Mouse (Mus musculus) G1E (cell line): ENCODE data around the gene A930002H24Rik. TPM values are rescaled to one million over a fixed set of nuclear protein-coding genes. Genes with fewer than 3 reads are reported as not detected.
A peak's percentile ranks its signal among the peaks of the same experiment; 100 is the strongest.

ENCODE experiments used
- ATAC-seq: 2 replicates; pipeline ENCODE4 v1.8.0; 2016; ENCODE audit warnings: mild to moderate bottlenecking; ENCODE audit not compliant: insufficient number of reproducible peaks, poor library complexity, low FRiP score, severe bottlenecking; ENCODE audit errors: extremely low read depth
- DNase-seq: peaks from one replicate; pipeline ENCODE4 v3.0.0; 2012; ENCODE audit warnings: low spot score
- H3K27me3 ChIP-seq: 2 replicates; pipeline ENCODE4 v1.6.1; 2012; ENCODE audit warnings: mild to moderate bottlenecking, low read length, inconsistent platforms; ENCODE audit not compliant: insufficient read depth
- H3K36me3 ChIP-seq: replicated peaks from 2 replicates; pipeline ENCODE3; 2012; ENCODE audit warnings: mild to moderate bottlenecking, inconsistent platforms
- H3K4me1 ChIP-seq: 2 replicates; pipeline ENCODE4 v1.6.1; 2012; ENCODE audit warnings: low read depth, low read length, inconsistent platforms, mixed read lengths; ENCODE audit not compliant: insufficient read depth
- H3K4me3 ChIP-seq: 2 replicates; pipeline ENCODE4 v1.5.1; 2012; ENCODE audit warnings: low read depth, mild to moderate bottlenecking, inconsistent platforms, low read length, moderate library complexity, mixed read lengths
- H3K9me3 ChIP-seq: replicated peaks from 2 replicates; pipeline ENCODE4 v1.6.1; 2012; ENCODE audit warnings: inconsistent platforms
- CTCF ChIP-seq: IDR thresholded peaks from 2 replicates; pipeline ENCODE4 v1.5.1; 2012; ENCODE audit warnings: low read depth, low read length, inconsistent platforms, mixed read lengths
- GATA1 ChIP-seq: IDR thresholded peaks from 2 replicates; pipeline ENCODE4 v1.6.1; 2012; ENCODE audit warnings: borderline replicate concordance, low read length, inconsistent platforms, mixed read lengths
- GATA2 ChIP-seq: IDR thresholded peaks from 2 replicates; pipeline ENCODE4 v1.6.1; 2012; ENCODE audit warnings: low read depth, low read length, inconsistent platforms, borderline replicate concordance
- POLR2AphosphoS5 ChIP-seq: IDR thresholded peaks from 2 replicates; pipeline ENCODE4 v1.6.1; 2012; ENCODE audit warnings: low read depth, low read length, inconsistent platforms; ENCODE audit not compliant: insufficient replicate concordance
- TAL1 ChIP-seq: conservative IDR thresholded peaks from 2 replicates; pipeline ENCODE4 v1.6.1; 2012; ENCODE audit warnings: low read depth, low read length, inconsistent platforms, mixed read lengths
- polyA plus RNA-seq: library from polyadenylated mRNA; stranded (reverse); fragments of >175 nt; gene quantifications from 2 replicates; pipeline ENCODE4 v1.2.3, GENCODE M21; 2012
- total RNA-seq, 2 experiments: library from RNA; stranded (forward) in 1 of 2; stranded (reverse) in 1 of 2; fragments of 200-1000 nt in 1 of 2; fragments of >200 nt in 1 of 2; fragmentation: Nextera tagmentation in 1 of 2; gene quantifications; 2 replicates each; pipeline ENCODE4 v1.2.3; 2014 to 2017

Gene A930002H24Rik
- total RNA-seq (2014; fragmentation: Nextera tagmentation) (4.2 TPM in 1 of 2 replicates, not detected in the other), total RNA-seq (2017) (not detected in 2 replicates), polyA plus RNA-seq (1.1 and 1.2 TPM in 2 replicates)

DNA sequence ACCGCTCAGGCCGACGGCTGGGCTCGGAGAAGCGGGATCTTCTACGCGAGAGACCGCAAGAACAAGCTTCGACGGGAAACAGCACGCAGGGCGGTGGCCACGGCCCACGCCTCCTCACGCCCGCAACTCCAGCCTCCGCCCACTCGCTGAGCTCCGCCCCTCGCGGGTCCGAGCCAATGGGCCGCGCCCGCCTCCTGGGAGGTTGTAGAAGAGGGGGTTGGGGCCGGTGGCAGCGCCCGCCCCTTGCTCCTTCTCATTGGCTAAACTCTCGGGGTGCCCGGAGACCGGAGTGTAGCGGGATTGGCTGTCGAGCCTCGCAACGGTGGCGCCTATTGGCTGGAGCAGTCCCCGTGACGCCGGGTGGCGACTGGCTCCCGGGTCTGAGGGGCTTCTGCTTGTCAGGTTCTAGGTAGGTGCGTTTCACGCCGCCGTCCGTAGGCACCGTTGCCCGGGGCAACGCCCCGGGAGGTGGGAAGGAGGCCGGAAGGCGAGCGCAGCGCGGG is at the start of gene A930002H24Rik:
TSS of gene A930002H24Rik (minus strand) at position 145 of the 503 bp plus-strand sequence.
- H3K4me3 ChIP-seq: peak within 1 kb of the TSS; percentile 81
- TF ChIP-seq TAL1 (no peak), POLR2AphosphoS5 (no peak), GATA1 (no peak), CTCF (no peak), GATA2 (no peak)
- peak; percentile 100 for ATAC-seq

DNA sequence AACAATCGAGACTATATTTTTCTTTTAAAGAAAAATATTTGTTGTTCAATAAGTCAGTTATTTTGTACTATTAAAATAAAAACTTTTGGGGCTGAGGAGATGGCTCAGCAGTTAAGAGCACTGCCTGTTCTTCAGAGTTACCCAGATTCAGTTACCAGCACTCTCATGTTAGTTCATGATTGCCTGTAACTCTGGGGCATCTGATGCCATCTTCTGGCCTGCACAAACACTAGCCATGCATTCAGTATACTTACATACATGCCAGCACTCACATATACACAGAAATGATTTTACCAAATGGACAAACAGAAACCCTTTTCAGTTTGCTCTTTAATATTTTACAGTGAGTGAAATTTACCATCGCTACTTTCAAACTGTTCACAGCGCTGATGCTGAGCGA is 45.7 kb upstream of the A930002H24Rik start:
- Histone ChIP-seq H3K9me3 (no peaks in the 10 kb centered on the region), H3K4me3 (no peak overlapping the region), H3K36me3 (peaks cover 17% of the 10 kb centered on the region), H3K4me1 (no peaks in the 10 kb centered on the region), H3K27me3 (no peaks in the 10 kb centered on the region)
- TF ChIP-seq POLR2AphosphoS5 (no peak), GATA1 (no peak), GATA2 (no peak), TAL1 (no peak), CTCF (no peak)
- DNase-seq (no peak), ATAC-seq (no peak)

More for the DNA sequence above, at the start of gene A930002H24Rik:
- peak; percentile 100 for DNase-seq
- no peaks in the 10 kb centered on the region for H3K36me3 ChIP-seq
- H3K9me3 ChIP-seq: no peaks in the 10 kb centered on the region
- H3K4me1 ChIP-seq: peaks cover 16% of the 10 kb centered on the region
- H3K27me3 ChIP-seq: peaks cover 3% of the 10 kb centered on the region; the same call in 1 of the 2 replicates

DNA sequence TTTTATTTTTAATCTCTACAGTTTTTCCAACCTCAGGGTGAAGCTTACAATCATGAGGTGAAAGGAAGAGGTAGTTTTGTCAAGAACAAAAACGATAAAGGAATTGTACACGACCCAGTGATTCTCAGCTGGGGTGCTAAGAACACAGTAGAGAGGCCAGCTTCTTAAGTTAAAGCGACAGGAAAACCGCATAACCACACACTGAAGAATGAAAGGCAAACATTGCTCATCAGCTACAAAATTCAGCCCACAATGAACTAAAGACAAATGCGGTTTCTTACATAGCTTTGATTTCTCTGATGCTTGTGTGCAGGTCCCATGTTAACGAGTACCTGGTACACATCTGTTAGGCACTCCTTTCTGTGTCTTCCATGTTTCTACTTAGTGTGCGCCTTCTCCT is 33.5 kb upstream of the A930002H24Rik start:
- Histone ChIP-seq H3K27me3 (no peaks in the 10 kb centered on the region), H3K4me3 (no peak overlapping the region), H3K9me3 (no peaks in the 10 kb centered on the region), H3K36me3 (peaks cover 19% of the 10 kb centered on the region), H3K4me1 (no peaks in the 10 kb centered on the region; the same call in 1 of the 2 replicates)
- TF ChIP-seq GATA2 (no peak), TAL1 (no peak), CTCF (no peak), GATA1 (no peak), POLR2AphosphoS5 (no peak)
- no peak for DNase-seq
- ATAC-seq: no peak

GRCm38 (mm10) chr17:63895829-63896228 is 32.2 kb upstream of the A930002H24Rik start:
- ATAC-seq (no peak), DNase-seq (no peak)
- Histone ChIP-seq H3K27me3 (no peaks in the 10 kb centered on the region), H3K9me3 (no peaks in the 10 kb centered on the region), H3K36me3 (peaks cover 19% of the 10 kb centered on the region), H3K4me1 (no peaks in the 10 kb centered on the region; the same call in 1 of the 2 replicates), H3K4me3 (no peak overlapping the region)
- TF ChIP-seq POLR2AphosphoS5 (no peak), TAL1 (no peak), GATA1 (no peak), GATA2 (no peak), CTCF (no peak)

DNA sequence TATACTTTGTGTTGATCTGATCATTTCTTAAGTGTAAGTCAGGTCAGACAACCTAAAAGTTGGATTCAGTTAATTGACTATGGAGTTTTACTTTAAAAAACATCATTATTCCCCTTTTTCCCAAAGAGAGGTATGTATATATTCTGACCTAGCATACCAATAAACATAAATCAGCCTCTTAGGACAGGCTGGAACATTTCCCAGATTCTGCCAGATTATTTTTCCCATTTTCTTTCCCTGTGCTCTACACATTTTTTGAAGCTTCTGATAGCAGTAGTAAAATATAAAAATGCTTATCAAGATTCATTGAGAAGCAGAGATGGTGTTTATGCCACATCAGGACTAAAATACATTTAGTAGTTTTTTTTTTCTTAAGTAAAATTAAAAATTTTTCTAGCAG is 27.0 kb upstream of the A930002H24Rik start:
- Histone ChIP-seq H3K27me3 (no peaks in the 10 kb centered on the region), H3K36me3 (peaks cover 5% of the 10 kb centered on the region), H3K4me1 (peaks cover 2% of the 10 kb centered on the region), H3K4me3 (no peak overlapping the region), H3K9me3 (no peaks in the 10 kb centered on the region)
- ATAC-seq (no peak), DNase-seq (no peak)
- TF ChIP-seq GATA2: no peak
- TF ChIP-seq CTCF: no peak
- no peak for TF ChIP-seq POLR2AphosphoS5
- TF ChIP-seq GATA1: no peak
- TF ChIP-seq TAL1: no peak

DNA sequence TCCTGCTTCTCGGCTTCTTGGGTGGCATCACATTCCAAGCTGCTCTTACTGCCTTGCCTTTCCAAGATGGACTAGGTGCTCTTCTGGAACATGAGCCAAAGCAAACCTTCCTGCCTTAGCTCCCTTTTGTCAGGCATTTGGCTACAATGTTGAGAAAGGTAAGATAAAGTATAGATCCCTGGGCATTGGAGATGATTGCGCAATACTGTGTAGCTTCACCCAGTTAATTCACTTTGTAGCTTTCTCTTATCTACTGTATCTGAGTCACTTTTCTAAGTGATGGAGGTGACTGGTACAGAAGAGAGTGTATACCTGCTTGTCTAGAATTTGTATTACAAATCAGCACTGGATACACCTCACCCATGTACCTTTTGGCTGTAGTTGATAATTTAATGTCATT is 23.4 kb upstream of the A930002H24Rik start:
- TF ChIP-seq TAL1 (no peak), GATA2 (no peak), CTCF (no peak), GATA1 (no peak), POLR2AphosphoS5 (no peak)
- no peak for ATAC-seq
- Histone ChIP-seq H3K27me3 (no peaks in the 10 kb centered on the region), H3K36me3 (peaks cover 5% of the 10 kb centered on the region), H3K9me3 (no peaks in the 10 kb centered on the region), H3K4me1 (peaks cover 2% of the 10 kb centered on the region; the same call in 1 of the 2 replicates), H3K4me3 (no peak overlapping the region)
- DNase-seq: no peak

DNA sequence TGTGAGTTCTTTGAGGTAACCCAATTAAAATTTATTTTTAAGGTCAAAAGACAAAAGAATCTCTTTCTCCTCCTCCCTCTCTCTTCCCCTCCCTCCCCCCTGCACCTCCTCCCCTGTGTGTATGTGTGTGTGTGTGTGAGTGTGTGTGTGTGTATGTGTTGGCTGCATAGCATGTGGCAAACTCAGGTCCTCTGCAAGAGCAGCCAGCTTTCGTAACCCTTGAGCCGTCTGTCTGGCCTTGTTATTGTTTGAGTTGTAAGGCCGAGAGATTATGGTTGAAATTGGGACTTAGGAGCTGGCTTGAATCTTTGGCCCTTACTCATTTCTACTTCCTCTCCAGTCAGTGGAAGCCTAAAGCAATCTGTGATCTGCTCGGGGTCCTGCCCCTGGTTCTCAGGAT is 16.4 kb upstream of the A930002H24Rik start:
- Histone ChIP-seq H3K4me1 (no peaks in the 10 kb centered on the region), H3K27me3 (no peaks in the 10 kb centered on the region), H3K36me3 (peaks cover 4% of the 10 kb centered on the region), H3K4me3 (no peak overlapping the region), H3K9me3 (no peaks in the 10 kb centered on the region)
- no peak for DNase-seq
- no peak for ATAC-seq
- no peak for TF ChIP-seq CTCF
- no peak for TF ChIP-seq POLR2AphosphoS5
- no peak for TF ChIP-seq GATA1
- TF ChIP-seq GATA2: no peak
- no peak for TF ChIP-seq TAL1
